Mouse (Mus musculus) midbrain, embryonic 16.5 days (tissue): ENCODE measurements around the gene Cldn9. TPM values are rescaled to one million over a fixed set of nuclear protein-coding genes. Genes with fewer than 3 reads are reported as not detected.

Source experiments
- ATAC-seq: fragments of 200-750 bp; cut with Nextera tagmentation; 2 replicates; pipeline ENCODE4 v1.8.0; 2017; ENCODE audit warnings: moderate TSS enrichment
- H3K27ac ChIP-seq: fragments of 300-500 bp; sonication (generic); 2 replicates; pipeline ENCODE4 v1.5.1; 2014; ENCODE audit warnings: mild to moderate bottlenecking, low read length, mixed read lengths
- H3K27me3 ChIP-seq: fragments of 300-500 bp; sonication (generic); 2 replicates; pipeline ENCODE4 v1.6.1; 2014; ENCODE audit warnings: low read depth, low read length, mixed read lengths; ENCODE audit not compliant: control insufficient read depth, insufficient read depth
- H3K36me3 ChIP-seq: fragments of 300-500 bp; sonication (generic); 2 replicates; pipeline ENCODE4 v1.6.1; 2014; ENCODE audit warnings: mild to moderate bottlenecking, low read length, moderate library complexity, mixed read lengths; ENCODE audit not compliant: control insufficient read depth, insufficient read depth
- H3K4me1 ChIP-seq: fragments of 300-500 bp; sonication (generic); 2 replicates; pipeline ENCODE4 v1.6.1; 2014; ENCODE audit warnings: mild to moderate bottlenecking, low read length, mixed read lengths; ENCODE audit not compliant: control insufficient read depth, insufficient read depth
- H3K4me2 ChIP-seq: fragments of 300-500 bp; sonication (generic); 2 replicates; pipeline ENCODE4 v1.6.1; 2014; ENCODE audit warnings: mild to moderate bottlenecking, low read length, mixed read lengths
- H3K4me3 ChIP-seq: fragments of 300-500 bp; sonication (generic); 2 replicates; pipeline ENCODE4 v1.5.1; 2014; ENCODE audit warnings: low read depth, mild to moderate bottlenecking, low read length, moderate library complexity, mixed read lengths
- H3K9ac ChIP-seq: fragments of 300-500 bp; sonication (generic); 2 replicates; pipeline ENCODE4 v1.6.1; 2014; ENCODE audit warnings: low read depth, low read length, mixed read lengths
- H3K9me3 ChIP-seq: fragments of 300-500 bp; sonication (generic); replicated peaks from 2 replicates; pipeline ENCODE4 v1.6.1; 2014; ENCODE audit warnings: mild to moderate bottlenecking, low read length, mixed read lengths; ENCODE audit not compliant: control insufficient read depth, poor library complexity, severe bottlenecking
- WGBS: fragments of 180-500 bp; shearing (Covaris S2); extraction: QIAGEN DNeasy Blood & Tissue Kit; methylation state at CpG from one replicate; pipeline ENCODE4 v1.1.7; 2014; 5-methylcytosine and 5-hydroxymethylcytosine counted together
- polyA plus RNA-seq: library from polyadenylated mRNA; unstranded; fragments of >200 nt; fragmentation: Nextera tagmentation; extraction: Ambion mirVana; gene quantifications from 2 replicates; pipeline ENCODE4 v1.2.1, GENCODE M21; 2015

Gene Cldn9
- 0.62 and 0.67 TPM in 2 replicates for polyA plus RNA-seq

- Histone ChIP-seq H3K27me3 (peaks cover 45% of the 10 kb centered on the region), H3K4me1 (no peaks in the 10 kb centered on the region), H3K27ac (no peak within 1 kb of the TSS), H3K9me3 (no peaks in the 10 kb centered on the region), H3K9ac (no peak within 1 kb of the TSS), H3K36me3 (no peaks in the 10 kb centered on the region), H3K4me3 (no peak within 1 kb of the TSS), H3K4me2 (no peak within 1 kb of the TSS)
- 19% methylated on average over 15 of the region's 15 CpGs for WGBS
- no peak for ATAC-seq
These were observed at the start of gene Cldn9 for GRCm38 (mm10) chr17:23683856-23684672. Cldn9 (minus strand) TSS chr17:23684026.

GRCm38 (mm10) chr17:23730441-23730840, 46.6 kb upstream of the Cldn9 start:
- H3K36me3 ChIP-seq = peaks cover under 1% of the 10 kb centered on the region; the same call in 1 of the 2 replicates
- no peak overlapping the region for H3K27ac ChIP-seq
- peaks cover 8% of the 10 kb centered on the region; the same call in 1 of the 2 replicates for H3K4me1 ChIP-seq
- H3K9me3 ChIP-seq = no peaks in the 10 kb centered on the region
- ATAC-seq = no peak
- H3K27me3 ChIP-seq = no peaks in the 10 kb centered on the region
- H3K4me2 ChIP-seq = no peak overlapping the region
- H3K4me3 ChIP-seq = no peak overlapping the region
- no peak overlapping the region for H3K9ac ChIP-seq
- 57% methylated on average over 1 of the region's 1 CpGs for WGBS

GRCm38 (mm10) chr17:23726758-23727142, 42.9 kb upstream of the Cldn9 start:
- Histone ChIP-seq H3K36me3 (no peaks in the 10 kb centered on the region), H3K9me3 (no peaks in the 10 kb centered on the region), H3K27me3 (no peaks in the 10 kb centered on the region), H3K4me3 (peak overlapping the region; percentile 90), H3K4me2 (peak overlapping the region; percentile 92), H3K9ac (peak overlapping the region; percentile 80), H3K27ac (peak overlapping the region; percentile 58; the same call in 1 of the 2 replicates), H3K4me1 (peaks cover 10% of the 10 kb centered on the region; the same call in 1 of the 2 replicates)
- peak; percentile 84 for ATAC-seq
- WGBS = under 1% methylated on average over 20 of the region's 20 CpGs

- peak within 1 kb of the TSS; percentile 92 for H3K4me2 ChIP-seq
- H3K36me3 ChIP-seq = no peaks in the 10 kb centered on the region
- under 1% methylated on average over 63 of the region's 73 CpGs for WGBS
- no peaks in the 10 kb centered on the region for H3K27me3 ChIP-seq
- H3K9me3 ChIP-seq = no peaks in the 10 kb centered on the region
- peak within 1 kb of the TSS; percentile 61 for H3K27ac ChIP-seq
- peaks cover 10% of the 10 kb centered on the region; the same call in 1 of the 2 replicates for H3K4me1 ChIP-seq
- H3K4me3 ChIP-seq = peak within 1 kb of the TSS; percentile 90
- ATAC-seq = peak; percentile 93
- H3K9ac ChIP-seq = peak within 1 kb of the TSS; percentile 80
These were observed 42.4 kb upstream of the Cldn9 start, which contains the start of gene Pkmyt1 for GRCm38 (mm10) chr17:23725999-23726757. Pkmyt1 (plus strand) TSS chr17:23726336.

GRCm38 (mm10) chr17:23725477-23725876, 41.7 kb upstream of the Cldn9 start:
- 61% methylated on average over 4 of the region's 4 CpGs for WGBS
- Histone ChIP-seq H3K4me3 (peak overlapping the region; percentile 90), H3K36me3 (no peaks in the 10 kb centered on the region), H3K4me1 (peaks cover 10% of the 10 kb centered on the region; the same call in 1 of the 2 replicates), H3K27me3 (no peaks in the 10 kb centered on the region), H3K9me3 (no peaks in the 10 kb centered on the region), H3K27ac (no peak overlapping the region), H3K9ac (peak overlapping the region; percentile 80), H3K4me2 (peak overlapping the region; percentile 92)
- ATAC-seq = no peak

GRCm38 (mm10) chr17:23722376-23723125, 38.7 kb upstream of the Cldn9 start, which contains the start of gene 1520401A03Rik:
1520401A03Rik (minus strand) TSS chr17:23722783.
- no peaks in the 10 kb centered on the region for H3K36me3 ChIP-seq
- no peak within 1 kb of the TSS for H3K9ac ChIP-seq
- H3K9me3 ChIP-seq = no peaks in the 10 kb centered on the region
- no peak within 1 kb of the TSS for H3K4me3 ChIP-seq
- peaks cover 10% of the 10 kb centered on the region; the same call in 1 of the 2 replicates for H3K4me1 ChIP-seq
- no peak within 1 kb of the TSS for H3K27ac ChIP-seq
- ATAC-seq = no peak
- 79% methylated on average over 7 of the region's 7 CpGs for WGBS
- no peaks in the 10 kb centered on the region for H3K27me3 ChIP-seq
- H3K4me2 ChIP-seq = no peak within 1 kb of the TSS

GRCm38 (mm10) chr17:23721886-23722285, 38.1 kb upstream of the Cldn9 start:
- peaks cover 7% of the 10 kb centered on the region; the same call in 1 of the 2 replicates for H3K4me1 ChIP-seq
- no peak for ATAC-seq
- no peak overlapping the region for H3K4me2 ChIP-seq
- no peak overlapping the region for H3K27ac ChIP-seq
- no peaks in the 10 kb centered on the region for H3K27me3 ChIP-seq
- WGBS = 87% methylated on average over 2 of the region's 2 CpGs
- H3K4me3 ChIP-seq = no peak overlapping the region
- H3K9me3 ChIP-seq = no peaks in the 10 kb centered on the region
- no peaks in the 10 kb centered on the region for H3K36me3 ChIP-seq
- no peak overlapping the region for H3K9ac ChIP-seq

GRCm38 (mm10) chr17:23719455-23719854, 35.6 kb upstream of the Cldn9 start:
- ATAC-seq = no peak
- Histone ChIP-seq H3K4me1 (no peaks in the 10 kb centered on the region), H3K36me3 (no peaks in the 10 kb centered on the region), H3K4me3 (no peak overlapping the region), H3K9me3 (no peaks in the 10 kb centered on the region), H3K9ac (no peak overlapping the region), H3K27ac (no peak overlapping the region), H3K4me2 (no peak overlapping the region), H3K27me3 (no peaks in the 10 kb centered on the region)
- WGBS = 20% methylated on average over 1 of the region's 1 CpGs
